Mouse (Mus musculus) cerebellum, adult 2 months (tissue): Measurements from ENCODE around the gene Cdr2l. TPM values are rescaled to one million over a fixed set of nuclear protein-coding genes. Genes with fewer than 3 reads are reported as not detected.
A peak's percentile ranks its signal among the peaks of the same experiment; 100 is the strongest.

Experiments
- DNase-seq, 2 experiments: peaks; one replicate each; pipeline ENCODE4 v3.0.0; 2021
- H3K27ac ChIP-seq: fragments of 200-500 bp; 2 replicates; pipeline ENCODE4 v1.5.1; 2012; ENCODE audit warnings: low read length, control low read depth, inconsistent platforms; ENCODE audit not compliant: insufficient read depth
- H3K27me3 ChIP-seq: fragments of 200-500 bp; 2 replicates; pipeline ENCODE4 v1.6.1; 2012; ENCODE audit warnings: inconsistent platforms, mild to moderate bottlenecking, low read length, moderate library complexity; ENCODE audit not compliant: control insufficient read depth, insufficient read depth
- H3K4me1 ChIP-seq: fragments of 200-500 bp; 2 replicates; pipeline ENCODE4 v1.6.1; 2011; ENCODE audit warnings: low read length; ENCODE audit not compliant: control insufficient read depth, insufficient read depth
- H3K4me3 ChIP-seq: fragments of 200-500 bp; replicated peaks from 2 replicates; pipeline ENCODE3; 2011; ENCODE audit warnings: mild to moderate bottlenecking, low read depth, low read length, control low read depth; ENCODE audit not compliant: insufficient read depth
- CTCF ChIP-seq: fragments of 200-500 bp; IDR thresholded peaks from 2 replicates; pipeline ENCODE4 v1.5.1; 2011; ENCODE audit warnings: low read depth, mild to moderate bottlenecking, control low read depth, low read length, moderate library complexity, borderline replicate concordance; ENCODE audit not compliant: insufficient read depth
- POLR2A ChIP-seq: fragments of 200-500 bp; IDR thresholded peaks from 2 replicates; pipeline ENCODE4 v1.6.1; 2011; ENCODE audit warnings: low read length, control low read depth, borderline replicate concordance; ENCODE audit not compliant: insufficient read depth
- WGBS: fragments of 180-500 bp; shearing (Covaris S2); methylation state at CpG from one replicate; pipeline ENCODE4 v1.1.7; 2018; 5-methylcytosine and 5-hydroxymethylcytosine counted together
- polyA plus RNA-seq: library from polyadenylated mRNA; depleted of rRNA; stranded (reverse); fragments of >200 nt; gene quantifications from 2 replicates; pipeline ENCODE4 v1.2.3, GENCODE M21; 2012; rRNA removed

The Cdr2l gene
- polyA plus RNA-seq = 53.7 and 54.3 TPM in 2 replicates

DNA sequence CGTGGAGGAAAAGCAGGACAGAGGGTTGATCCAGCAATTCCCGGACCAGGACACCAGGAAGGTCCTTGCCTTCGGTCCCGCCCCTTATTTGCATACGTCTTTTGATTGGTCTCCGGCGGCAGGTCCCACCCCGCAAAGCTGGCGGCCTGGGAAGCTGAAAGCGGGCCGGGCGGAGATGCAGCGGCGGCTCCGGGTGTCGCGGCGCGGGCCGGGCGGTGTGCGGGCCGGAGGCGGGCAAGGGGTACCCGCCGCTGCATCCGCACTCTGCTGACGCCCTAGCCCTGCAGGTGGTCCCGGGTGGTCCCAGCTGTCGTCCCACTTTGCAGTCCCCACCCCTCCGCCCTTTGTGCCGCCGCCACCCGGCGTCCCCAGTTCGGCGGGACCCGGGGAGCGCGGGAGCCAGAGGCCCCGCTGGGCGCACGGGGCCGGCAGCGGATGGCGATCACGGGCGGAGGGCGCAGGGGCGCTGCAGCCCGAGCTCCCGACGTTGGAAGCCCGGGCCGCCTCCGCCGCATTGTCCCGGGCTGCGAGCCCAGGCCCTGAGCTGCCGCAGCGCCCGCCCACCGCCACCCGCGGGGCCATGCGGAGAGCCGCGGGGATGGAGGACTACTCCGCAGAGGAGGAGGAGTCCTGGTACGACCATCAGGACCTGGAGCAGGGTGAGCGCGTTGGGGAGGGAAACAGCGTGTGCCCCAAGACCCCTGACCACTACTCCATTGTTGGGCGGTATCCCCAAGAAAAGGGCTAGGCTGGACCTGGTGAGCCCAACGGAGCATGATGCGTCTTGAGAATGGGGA lies at the start of gene Cdr2l:
Gene Cdr2l (plus strand): TSS at position 174 of the 797 bp plus-strand sequence.
- DNase-seq = peak; percentile 94 to 96
- under 1% methylated on average over 71 of the region's 76 CpGs for WGBS
- TF ChIP-seq POLR2A = peak; percentile 90
- TF ChIP-seq CTCF = no peak
- Histone ChIP-seq H3K27ac (peak within 1 kb of the TSS; percentile 93), H3K4me3 (peak within 1 kb of the TSS; percentile 98), H3K27me3 (no peaks in the 10 kb centered on the region), H3K4me1 (peaks cover 18% of the 10 kb centered on the region)

DNA sequence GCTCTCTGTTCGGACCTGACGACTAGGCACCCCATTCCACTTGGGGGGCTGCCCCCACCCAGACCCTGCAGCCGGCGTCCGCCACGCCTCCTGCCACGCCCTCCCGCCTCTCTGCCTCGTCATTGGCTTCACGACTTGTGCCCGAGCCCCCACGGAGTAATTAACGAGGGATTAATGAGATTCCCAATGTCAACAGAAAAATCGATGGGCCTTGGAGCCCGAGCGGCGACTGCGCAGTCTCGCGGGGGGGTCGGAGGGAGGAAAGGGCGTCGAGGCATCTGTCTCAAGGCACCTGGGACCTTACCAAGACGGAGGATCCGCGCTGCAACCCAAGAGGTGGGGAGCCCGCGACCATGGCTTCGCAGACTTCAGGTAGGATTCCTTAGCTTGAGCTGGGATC lies 47.2 kb upstream of the Cdr2l start, which contains the start of gene Otop3:
Gene Otop3 (plus strand): TSS at position 201 of the 400 bp plus-strand sequence.
- no peak for DNase-seq
- no peaks in the 10 kb centered on the region for H3K27me3 ChIP-seq
- WGBS = 5% methylated on average over 29 of the region's 29 CpGs
- TF ChIP-seq CTCF = no peak
- no peak for TF ChIP-seq POLR2A
- no peak within 1 kb of the TSS for H3K27ac ChIP-seq
- no peak within 1 kb of the TSS for H3K4me3 ChIP-seq
- peaks cover 7% of the 10 kb centered on the region; the same call in 1 of the 2 replicates for H3K4me1 ChIP-seq

DNA sequence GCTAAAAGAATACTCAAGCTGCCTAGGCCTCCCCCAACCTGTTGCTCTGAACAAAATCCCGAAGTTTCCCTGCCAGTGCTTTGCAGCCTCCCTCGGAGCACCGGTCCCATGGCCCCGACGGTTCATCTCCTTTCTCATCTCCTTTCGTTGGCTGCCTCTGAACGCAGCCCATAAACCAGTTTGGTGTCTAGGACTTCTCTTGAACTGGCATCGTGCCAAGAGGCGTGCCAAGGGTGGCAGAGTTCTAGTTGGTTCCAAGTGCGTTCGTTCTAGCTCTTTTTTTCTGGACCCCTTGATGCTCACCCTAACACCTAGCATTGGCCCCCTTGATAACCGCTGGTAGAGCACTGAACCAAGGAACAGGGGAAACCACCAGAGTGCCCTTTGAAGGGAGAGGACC lies 46.5 kb upstream of the Cdr2l start:
- H3K4me3 ChIP-seq = no peak overlapping the region
- no peaks in the 10 kb centered on the region for H3K27me3 ChIP-seq
- 18% methylated on average over 12 of the region's 12 CpGs for WGBS
- no peak for DNase-seq
- peaks cover 7% of the 10 kb centered on the region; the same call in 1 of the 2 replicates for H3K4me1 ChIP-seq
- TF ChIP-seq CTCF = no peak
- TF ChIP-seq POLR2A = no peak
- H3K27ac ChIP-seq = no peak overlapping the region

DNA sequence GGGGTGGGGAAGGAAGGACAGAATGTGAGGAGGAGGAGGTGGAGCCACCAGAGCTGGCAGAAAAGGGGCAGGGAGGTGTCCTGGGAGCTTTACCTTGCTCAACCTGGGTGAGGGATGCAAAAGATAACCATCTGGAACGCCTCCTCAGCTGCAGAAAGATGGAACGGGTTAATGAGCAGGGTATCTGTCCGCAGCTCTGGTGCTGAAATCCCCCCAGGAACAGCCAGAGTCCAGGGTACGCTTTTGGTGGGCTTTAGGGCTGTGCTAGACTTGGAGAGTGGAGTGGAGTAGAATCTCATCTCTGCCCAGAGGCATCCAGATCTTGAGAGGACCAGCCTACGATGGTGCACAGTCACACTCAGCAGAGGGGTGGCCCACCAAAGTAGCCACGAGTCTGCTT lies 45.6 kb upstream of the Cdr2l start:
- DNase-seq = no peak
- no peak for TF ChIP-seq CTCF
- no peak for TF ChIP-seq POLR2A
- Histone ChIP-seq H3K4me3 (no peak overlapping the region), H3K27me3 (no peaks in the 10 kb centered on the region), H3K4me1 (peaks cover 7% of the 10 kb centered on the region; the same call in 1 of the 2 replicates), H3K27ac (no peak overlapping the region)
- 34% methylated on average over 6 of the region's 6 CpGs for WGBS

DNA sequence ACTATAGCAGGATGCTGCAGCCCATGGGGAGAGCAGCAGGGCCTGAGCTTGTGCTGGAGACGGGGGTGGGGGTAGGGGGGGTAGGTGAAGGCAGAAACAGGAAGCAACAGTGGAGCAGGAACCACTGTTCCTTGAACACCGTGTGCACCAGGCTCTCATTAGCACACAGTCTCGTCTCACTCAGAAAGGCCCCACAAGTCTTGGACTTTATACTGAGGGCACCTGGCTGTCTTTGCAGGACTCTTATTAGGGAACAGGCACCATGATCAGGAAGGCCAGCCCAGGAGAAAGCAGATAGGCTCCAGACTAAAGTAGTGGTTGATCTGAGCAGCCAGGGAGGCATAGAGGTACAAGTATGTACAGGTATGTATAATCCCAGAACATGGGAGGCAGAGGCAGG lies 44.4 kb upstream of the Cdr2l start:
- H3K4me3 ChIP-seq = no peak overlapping the region
- TF ChIP-seq POLR2A (no peak), CTCF (no peak)
- H3K27me3 ChIP-seq = no peaks in the 10 kb centered on the region
- 76% methylated on average over 3 of the region's 3 CpGs for WGBS
- no peak for DNase-seq
- peaks cover 9% of the 10 kb centered on the region for H3K4me1 ChIP-seq
- H3K27ac ChIP-seq = no peak overlapping the region

DNA sequence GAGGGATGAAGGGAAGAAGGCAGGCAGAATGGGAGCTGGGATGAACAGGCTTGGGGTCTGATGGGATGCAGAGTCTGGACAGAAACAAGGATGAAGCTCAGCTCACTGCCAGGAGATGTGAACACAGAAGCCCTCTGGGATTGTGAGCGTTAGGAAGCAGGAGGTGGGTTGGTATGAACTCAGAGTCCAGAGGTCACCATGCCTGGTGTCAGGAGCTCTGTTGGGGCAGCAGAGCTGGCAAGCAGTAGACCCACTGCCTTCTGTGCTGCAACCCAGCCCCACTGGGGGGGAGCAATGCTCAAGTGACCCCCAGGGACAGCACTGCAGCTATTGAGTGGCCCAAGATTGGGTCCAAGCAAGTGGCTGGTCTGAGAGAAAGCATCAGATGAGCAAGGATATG lies 43.9 kb upstream of the Cdr2l start:
- H3K4me3 ChIP-seq = no peak overlapping the region
- no peak overlapping the region for H3K27ac ChIP-seq
- 67% methylated on average over 1 of the region's 1 CpGs for WGBS
- H3K4me1 ChIP-seq = peaks cover 9% of the 10 kb centered on the region
- H3K27me3 ChIP-seq = no peaks in the 10 kb centered on the region
- TF ChIP-seq CTCF (no peak), POLR2A (no peak)
- DNase-seq = no peak

DNA sequence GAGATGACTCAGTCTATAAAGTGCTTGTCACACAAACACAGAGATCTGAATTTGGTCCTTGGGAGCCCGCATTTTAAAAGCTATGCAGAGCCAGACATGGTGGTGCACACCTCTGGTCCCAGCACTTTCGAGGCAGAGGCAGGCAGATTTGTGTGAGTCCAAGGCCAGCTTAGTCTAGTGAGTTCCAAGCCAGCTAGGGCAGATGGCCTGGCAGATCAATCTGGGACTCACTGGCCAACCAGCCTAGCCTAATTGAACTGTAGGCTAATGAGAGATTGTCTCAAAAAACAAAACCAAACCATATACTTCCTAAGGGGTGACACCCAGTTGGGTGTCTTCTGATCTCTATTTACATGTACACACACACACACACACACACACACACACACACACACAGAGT lies 40.5 kb upstream of the Cdr2l start:
- TF ChIP-seq CTCF (no peak), POLR2A (no peak)
- H3K27me3 ChIP-seq = no peaks in the 10 kb centered on the region
- no peak for DNase-seq
- peaks cover 2% of the 10 kb centered on the region; the same call in 1 of the 2 replicates for H3K4me1 ChIP-seq
- 37% methylated on average over 2 of the region's 2 CpGs for WGBS
- H3K27ac ChIP-seq = no peak overlapping the region
- H3K4me3 ChIP-seq = no peak overlapping the region

DNA sequence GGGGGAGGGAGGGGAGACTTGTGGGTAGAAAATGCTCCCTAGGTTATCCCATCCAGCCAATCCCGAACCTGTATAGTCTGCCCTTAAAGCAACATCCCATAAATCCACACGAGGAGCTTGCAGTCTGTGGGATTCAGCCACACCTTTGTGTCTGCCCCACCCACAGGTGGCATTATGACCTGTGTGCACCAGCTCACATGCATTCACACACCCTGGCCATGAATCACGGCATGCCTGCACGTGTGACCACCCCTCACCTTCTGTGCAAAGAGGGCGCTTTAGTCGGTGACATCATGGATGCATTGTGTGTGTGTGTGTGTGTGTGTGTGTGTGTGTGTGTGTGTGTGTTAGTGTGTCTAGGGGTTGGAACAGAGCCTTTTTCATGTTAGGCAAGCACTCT lies 39.9 kb upstream of the Cdr2l start:
- Histone ChIP-seq H3K4me1 (peaks cover 2% of the 10 kb centered on the region; the same call in 1 of the 2 replicates), H3K27ac (no peak overlapping the region), H3K27me3 (no peaks in the 10 kb centered on the region), H3K4me3 (no peak overlapping the region)
- no peak for TF ChIP-seq CTCF
- no peak for TF ChIP-seq POLR2A
- no peak for DNase-seq
- 70% methylated on average over 6 of the region's 6 CpGs for WGBS
